Mouse (Mus musculus) kidney, adult 2 months (tissue): ENCODE results near the gene Atp1b2.

Experiments used
- CTCF ChIP-seq: fragments of 200-500 bp; conservative IDR thresholded peaks from 2 replicates; pipeline ENCODE4 v1.5.1; 2011; ENCODE audit warnings: low read depth, mild to moderate bottlenecking, control low read depth, low read length, moderate library complexity, mixed read lengths; ENCODE audit not compliant: insufficient read depth, insufficient read length
- POLR2A ChIP-seq: fragments of 200-500 bp; IDR thresholded peaks from one replicate; pipeline ENCODE4 v1.6.1; 2011; ENCODE audit warnings: low read depth, low read length, control low read depth

- TF ChIP-seq CTCF (no peak), POLR2A (no peak)
Measured at GRCm38 (mm10) chr11:69599436-69599835, 6.3 kb downstream of the Atp1b2 start.
